Mouse (Mus musculus): Measurements from ENCODE around the gene Elmo2. TPM values are rescaled to one million over a fixed set of nuclear protein-coding genes. Genes with fewer than 3 reads are reported as not detected.

The Elmo2 gene
- polyA plus RNA-seq, 1 experiment from 2014 or later: 109 TPM

DNA sequence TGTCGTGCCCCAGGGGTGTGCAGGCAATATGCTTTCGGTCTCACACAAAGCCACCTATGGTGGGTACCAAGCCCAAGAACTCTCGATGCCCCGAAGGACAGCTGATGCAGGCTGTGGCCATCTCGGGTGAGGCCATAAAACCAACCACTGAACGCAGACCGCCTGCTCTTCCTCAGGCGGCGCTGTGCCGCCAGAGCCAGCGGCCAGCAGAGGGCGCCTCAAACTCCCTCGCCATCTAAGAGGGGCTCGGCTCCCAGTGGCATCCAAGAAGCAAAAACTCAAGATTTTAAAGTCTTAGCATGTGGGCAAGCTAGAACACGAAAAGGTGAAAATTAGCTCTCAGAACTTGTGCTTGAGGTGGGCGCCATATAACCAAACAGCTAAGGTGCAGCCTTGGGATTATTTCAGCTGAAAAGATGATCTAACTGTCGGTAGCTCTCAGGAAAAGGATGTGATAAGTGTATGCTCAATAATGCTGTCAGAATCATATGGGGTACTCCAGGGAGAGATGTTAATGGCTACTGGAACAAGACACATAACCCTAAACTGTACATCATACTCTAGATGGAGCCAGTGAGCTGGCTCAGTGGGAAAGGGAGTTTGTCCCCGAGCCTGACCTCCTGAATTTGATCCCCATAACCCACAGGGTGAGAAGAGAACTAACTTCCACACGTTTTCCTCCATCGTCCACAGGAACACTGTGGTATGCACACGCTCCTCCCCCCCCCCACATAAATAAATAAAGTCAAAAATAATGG lies 38.2 kb upstream of the Elmo2 start:
- no peak overlapping the region for H3K9ac ChIP-seq (replicated peaks; ENCODE audit: low read length)

DNA sequence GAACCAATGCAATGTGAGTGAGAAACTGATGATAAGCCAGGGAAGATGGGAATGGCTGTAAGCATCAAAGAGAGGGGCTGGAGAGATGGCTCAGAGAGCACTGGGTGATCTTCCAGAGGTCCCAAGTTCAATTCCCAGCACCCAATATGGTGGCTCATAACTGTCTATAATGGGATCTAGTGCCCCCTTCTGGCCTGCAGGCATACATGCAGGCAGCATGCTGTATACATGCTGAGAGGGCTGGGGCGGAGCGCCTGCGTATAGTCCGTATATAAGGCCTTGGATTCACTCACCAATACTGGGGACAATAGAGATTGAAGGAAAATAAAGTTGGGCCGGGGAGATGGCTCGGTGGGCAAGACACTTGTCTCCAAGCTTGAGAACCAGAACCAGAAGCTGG lies 37.0 kb upstream of the Elmo2 start:
- Histone ChIP-seq H3K9ac (replicated peaks; ENCODE audit: low read length) (no peak overlapping the region), H3K4me2 (ENCODE audit: low read length) (no peak overlapping the region), H3K9me3 (ENCODE audit: control insufficient read depth, low read length) (no peaks in the 10 kb centered on the region), H3K27ac (replicated peaks; ENCODE audit: low read depth, low read length) (no peak overlapping the region), H3K4me1 (ENCODE audit: control insufficient read depth, insufficient read depth, low read length) (peaks cover 13% of the 10 kb centered on the region), H3K4me3 (replicated peaks; ENCODE audit: low read depth, low read length) (no peak overlapping the region), H3K27me3 (ENCODE audit: control insufficient read depth, insufficient read depth, low read length) (no peaks in the 10 kb centered on the region), H3K36me3 (ENCODE audit: control insufficient read depth, insufficient read depth, low read length) (0 out of 2 replicates have a peak, but pooled peaks cover 5% of the 10 kb centered on the region)
- ATAC-seq (ENCODE audit: low FRiP score, low TSS enrichment) (no peak), DNase-seq (no peak)
- WGBS: 83% methylated on average over 6 of the region's 6 CpGs

More for the DNA sequence above, 38.2 kb upstream of the Elmo2 start:
- H3K4me3 ChIP-seq (replicated peaks; ENCODE audit: low read depth, low read length): no peak overlapping the region
- DNase-seq: peak; percentile 87
- H3K27me3 ChIP-seq (ENCODE audit: control insufficient read depth, insufficient read depth, low read length): no peaks in the 10 kb centered on the region
- H3K4me2 ChIP-seq (ENCODE audit: low read length): peak overlapping the region; percentile 22; the same call in 1 of the 2 replicates
- H3K36me3 ChIP-seq (ENCODE audit: control insufficient read depth, insufficient read depth, low read length): no peaks in the 10 kb centered on the region
- no peak; the same call in 1 of the 2 replicates for ATAC-seq (ENCODE audit: low FRiP score, low TSS enrichment)
- H3K27ac ChIP-seq (replicated peaks; ENCODE audit: low read depth, low read length): no peak overlapping the region
- H3K9me3 ChIP-seq (ENCODE audit: control insufficient read depth, low read length): no peaks in the 10 kb centered on the region
- peaks cover 13% of the 10 kb centered on the region for H3K4me1 ChIP-seq (ENCODE audit: control insufficient read depth, insufficient read depth, low read length)
- WGBS: 14% methylated on average over 21 of the region's 21 CpGs

DNA sequence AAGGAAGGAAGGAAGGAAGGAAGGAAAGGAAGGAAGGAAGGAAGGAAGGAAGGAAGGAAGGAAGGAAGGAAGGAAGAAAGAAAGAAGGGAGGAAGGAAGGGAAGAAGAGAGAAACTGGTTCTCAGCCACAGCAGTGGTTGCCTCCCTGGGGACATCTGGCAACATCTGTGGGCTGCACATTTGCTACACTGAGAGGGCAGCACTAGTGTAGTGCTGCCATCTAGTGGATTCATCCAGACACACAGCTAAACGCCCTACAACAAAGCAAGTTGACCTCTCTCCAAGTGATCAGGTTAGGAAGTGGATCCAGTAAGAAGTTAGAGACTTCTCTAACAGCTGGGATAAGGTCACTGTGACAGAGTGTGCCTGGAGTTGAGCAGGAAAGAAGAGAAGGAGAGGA lies 34.6 kb upstream of the Elmo2 start:
- Histone ChIP-seq H3K9me3 (ENCODE audit: control insufficient read depth, low read length) (no peaks in the 10 kb centered on the region), H3K4me3 (replicated peaks; ENCODE audit: low read depth, low read length) (no peak overlapping the region), H3K36me3 (ENCODE audit: control insufficient read depth, insufficient read depth, low read length) (0 out of 2 replicates have a peak, but pooled peaks cover 9% of the 10 kb centered on the region), H3K27me3 (ENCODE audit: control insufficient read depth, insufficient read depth, low read length) (no peaks in the 10 kb centered on the region), H3K9ac (replicated peaks; ENCODE audit: low read length) (no peak overlapping the region), H3K4me1 (ENCODE audit: control insufficient read depth, insufficient read depth, low read length) (0 out of 2 replicates have a peak, but pooled peaks cover 4% of the 10 kb centered on the region), H3K27ac (replicated peaks; ENCODE audit: low read depth, low read length) (no peak overlapping the region), H3K4me2 (ENCODE audit: low read length) (no peak overlapping the region)
- DNase-seq: peak; percentile 93
- peak; percentile 63; the same call in 1 of the 2 replicates for ATAC-seq (ENCODE audit: low FRiP score, low TSS enrichment)
- 0% methylated on average over 1 of the region's 1 CpGs for WGBS

DNA sequence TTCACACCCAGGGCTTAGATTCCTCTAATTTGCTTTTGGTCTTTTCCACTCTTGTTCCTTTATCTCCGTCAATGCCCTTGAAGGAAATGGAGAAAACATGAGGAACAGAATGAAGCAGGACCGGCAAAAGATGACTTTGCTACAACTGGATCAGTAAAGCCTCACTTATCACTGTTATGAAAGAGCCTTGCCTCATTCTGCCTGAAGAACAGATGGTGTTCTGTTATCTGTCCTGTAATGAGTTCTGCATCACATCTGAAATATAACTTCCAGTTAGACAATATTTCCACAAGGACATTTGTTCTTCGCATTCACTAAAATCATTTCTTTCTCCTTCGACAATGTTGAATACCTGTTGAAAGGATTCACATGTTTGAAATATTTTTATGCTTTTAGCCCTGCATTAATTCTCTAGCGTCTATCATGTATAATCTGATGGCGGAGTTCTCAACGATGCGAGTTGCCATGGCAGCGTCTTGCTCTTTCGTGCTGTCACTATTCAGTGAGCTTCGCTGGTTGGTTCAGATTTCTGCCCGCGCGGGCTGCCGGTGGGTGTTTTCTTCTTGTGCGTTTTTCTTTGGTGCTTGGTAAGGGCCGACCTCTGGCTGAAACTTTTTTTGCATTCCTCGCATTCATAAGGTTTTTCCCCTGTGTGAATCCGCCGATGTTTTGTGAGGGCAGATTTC lies 25.7 kb upstream of the Elmo2 start:
- Histone ChIP-seq H3K9me3 (ENCODE audit: control insufficient read depth, low read length) (peaks cover 24% of the 10 kb centered on the region), H3K4me3 (replicated peaks; ENCODE audit: low read depth, low read length) (no peak overlapping the region), H3K27ac (replicated peaks; ENCODE audit: low read depth, low read length) (no peak overlapping the region), H3K36me3 (ENCODE audit: control insufficient read depth, insufficient read depth, low read length) (peaks cover 24% of the 10 kb centered on the region), H3K27me3 (ENCODE audit: control insufficient read depth, insufficient read depth, low read length) (no peaks in the 10 kb centered on the region), H3K9ac (replicated peaks; ENCODE audit: low read length) (no peak overlapping the region), H3K4me2 (ENCODE audit: low read length) (no peak overlapping the region), H3K4me1 (ENCODE audit: control insufficient read depth, insufficient read depth, low read length) (no peaks in the 10 kb centered on the region)
- 92% methylated on average over 20 of the region's 20 CpGs for WGBS
- DNase-seq: no peak
- no peak for ATAC-seq (ENCODE audit: low FRiP score, low TSS enrichment)

DNA sequence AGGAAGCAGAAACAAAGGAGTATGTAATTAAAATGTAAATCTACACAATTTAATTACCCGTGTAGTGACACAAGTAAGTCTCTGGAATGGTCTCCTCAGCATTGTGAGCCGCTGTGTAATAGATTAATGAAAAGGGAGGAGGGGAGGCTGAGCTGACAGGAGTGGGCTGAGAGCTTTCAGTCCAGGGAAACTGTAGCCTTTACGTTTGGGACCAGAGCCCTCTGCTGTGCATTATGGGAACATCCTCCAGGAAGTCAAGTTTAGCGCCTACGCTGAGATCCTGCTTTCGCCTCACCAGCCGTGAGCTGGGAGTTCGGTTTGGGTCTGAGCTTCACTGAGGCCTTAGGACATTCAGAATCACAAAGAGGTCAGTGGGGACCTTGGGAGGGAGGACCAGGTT lies 23.2 kb upstream of the Elmo2 start:
- H3K36me3 ChIP-seq (ENCODE audit: control insufficient read depth, insufficient read depth, low read length): peaks cover 22% of the 10 kb centered on the region
- no peak overlapping the region for H3K27ac ChIP-seq (replicated peaks; ENCODE audit: low read depth, low read length)
- H3K9me3 ChIP-seq (ENCODE audit: control insufficient read depth, low read length): peaks cover 24% of the 10 kb centered on the region
- no peaks in the 10 kb centered on the region for H3K4me1 ChIP-seq (ENCODE audit: control insufficient read depth, insufficient read depth, low read length)
- no peak overlapping the region for H3K4me2 ChIP-seq (ENCODE audit: low read length)
- DNase-seq (peak; percentile 88), ATAC-seq (ENCODE audit: low FRiP score, low TSS enrichment) (peak; percentile 46; the same call in 1 of the 2 replicates)
- 18% methylated on average over 8 of the region's 8 CpGs for WGBS
- H3K4me3 ChIP-seq (replicated peaks; ENCODE audit: low read depth, low read length): no peak overlapping the region
- H3K9ac ChIP-seq (replicated peaks; ENCODE audit: low read length): 0 out of 2 replicates have a peak overlapping the region, but pooled peaks have one; percentile 24
- H3K27me3 ChIP-seq (ENCODE audit: control insufficient read depth, insufficient read depth, low read length): no peaks in the 10 kb centered on the region

DNA sequence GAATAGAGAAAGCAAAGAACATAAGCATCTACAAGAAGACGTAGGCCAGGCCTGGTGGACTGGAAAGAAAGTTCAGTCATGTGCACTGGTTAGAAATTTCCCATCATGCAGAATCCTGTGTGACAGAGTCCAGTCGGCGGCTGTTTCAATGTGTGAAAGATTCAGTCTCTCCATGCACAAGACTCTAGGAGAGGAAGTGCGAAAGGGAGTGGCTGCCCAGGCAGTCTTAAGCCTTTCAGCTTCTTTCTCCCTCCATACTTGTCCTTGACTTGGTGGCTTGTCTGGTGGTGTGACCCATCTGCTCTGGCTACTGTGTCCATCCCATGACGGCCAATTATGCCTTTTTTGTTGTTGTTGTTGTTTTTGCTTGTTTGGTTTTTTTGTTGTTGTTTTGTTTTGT lies 19.9 kb upstream of the Elmo2 start:
- Histone ChIP-seq H3K27ac (replicated peaks; ENCODE audit: low read depth, low read length) (no peak overlapping the region), H3K9me3 (ENCODE audit: control insufficient read depth, low read length) (no peaks in the 10 kb centered on the region; the same call in 1 of the 2 replicates), H3K4me2 (ENCODE audit: low read length) (no peak overlapping the region), H3K9ac (replicated peaks; ENCODE audit: low read length) (no peak overlapping the region), H3K27me3 (ENCODE audit: control insufficient read depth, insufficient read depth, low read length) (no peaks in the 10 kb centered on the region), H3K4me3 (replicated peaks; ENCODE audit: low read depth, low read length) (no peak overlapping the region), H3K4me1 (ENCODE audit: control insufficient read depth, insufficient read depth, low read length) (no peaks in the 10 kb centered on the region), H3K36me3 (ENCODE audit: control insufficient read depth, insufficient read depth, low read length) (no peaks in the 10 kb centered on the region)
- no peak for ATAC-seq (ENCODE audit: low FRiP score, low TSS enrichment)
- 90% methylated on average over 5 of the region's 5 CpGs for WGBS
- DNase-seq: no peak

DNA sequence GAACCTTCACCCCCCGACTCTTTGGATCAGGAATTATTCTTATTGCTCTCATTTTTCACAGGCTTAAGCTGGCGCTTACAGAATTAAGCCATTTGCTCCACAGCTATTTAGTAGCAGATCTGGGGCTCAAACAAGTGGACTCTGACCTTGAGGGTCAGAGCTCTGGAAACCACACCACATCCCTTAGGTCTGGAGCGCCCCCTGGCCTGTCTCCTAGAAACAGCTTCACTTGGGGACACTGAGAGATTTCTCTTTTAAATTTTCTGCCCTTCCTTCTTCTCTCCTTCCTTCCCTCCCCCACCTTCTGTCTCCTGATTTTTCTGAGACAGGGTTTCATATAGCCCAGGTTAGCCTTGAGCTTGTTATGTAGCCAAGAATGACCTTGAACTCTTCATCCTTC lies 10.9 kb upstream of the Elmo2 start:
- H3K9me3 ChIP-seq (ENCODE audit: control insufficient read depth, low read length): no peaks in the 10 kb centered on the region
- ATAC-seq (ENCODE audit: low FRiP score, low TSS enrichment) (no peak), DNase-seq (peak; percentile 66)
- H3K27ac ChIP-seq (replicated peaks; ENCODE audit: low read depth, low read length): no peak overlapping the region
- H3K9ac ChIP-seq (replicated peaks; ENCODE audit: low read length): no peak overlapping the region
- no peaks in the 10 kb centered on the region for H3K27me3 ChIP-seq (ENCODE audit: control insufficient read depth, insufficient read depth, low read length)
- no peak overlapping the region for H3K4me3 ChIP-seq (replicated peaks; ENCODE audit: low read depth, low read length)
- H3K36me3 ChIP-seq (ENCODE audit: control insufficient read depth, insufficient read depth, low read length): no peaks in the 10 kb centered on the region
- H3K4me1 ChIP-seq (ENCODE audit: control insufficient read depth, insufficient read depth, low read length): no peaks in the 10 kb centered on the region
- WGBS: 10% methylated on average over 3 of the region's 3 CpGs
- no peak overlapping the region for H3K4me2 ChIP-seq (ENCODE audit: low read length)

DNA sequence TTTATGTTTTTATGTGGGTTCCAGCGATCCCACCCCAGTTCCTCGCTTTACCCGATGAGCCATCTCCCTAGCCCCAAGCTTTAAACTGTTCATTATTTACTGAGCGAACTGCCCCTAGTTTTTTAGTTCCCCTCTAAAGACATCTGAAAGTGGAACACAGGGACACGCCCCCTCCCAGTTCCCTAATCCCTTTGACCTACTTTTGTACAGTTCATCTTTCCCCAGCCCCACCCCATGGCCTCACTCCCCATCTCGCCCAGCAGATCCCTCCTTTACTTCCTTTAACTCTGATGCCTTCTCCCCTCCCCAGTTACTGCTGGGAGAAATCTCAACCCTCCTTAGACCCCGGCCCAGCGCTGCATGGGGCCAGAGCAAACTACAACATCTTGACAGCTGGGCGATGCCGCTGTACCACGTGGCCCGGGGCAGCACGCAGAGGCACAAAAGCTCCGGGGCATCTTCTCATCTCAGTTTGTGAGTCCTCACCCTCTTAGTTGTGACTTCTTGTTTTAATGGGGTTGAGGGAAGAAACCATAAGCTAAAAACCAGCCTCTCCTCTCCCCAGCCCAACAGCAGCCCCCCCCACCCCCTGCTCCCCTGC lies 6.4 kb upstream of the Elmo2 start:
- no peak overlapping the region for H3K27ac ChIP-seq (replicated peaks; ENCODE audit: low read depth, low read length)
- WGBS: 37% methylated on average over 14 of the region's 14 CpGs
- DNase-seq (no peak), ATAC-seq (ENCODE audit: low FRiP score, low TSS enrichment) (no peak)
- no peak overlapping the region for H3K4me2 ChIP-seq (ENCODE audit: low read length)
- peaks cover 4% of the 10 kb centered on the region; the same call in 1 of the 2 replicates for H3K4me1 ChIP-seq (ENCODE audit: control insufficient read depth, insufficient read depth, low read length)
- no peaks in the 10 kb centered on the region for H3K9me3 ChIP-seq (ENCODE audit: control insufficient read depth, low read length)
- no peak overlapping the region for H3K9ac ChIP-seq (replicated peaks; ENCODE audit: low read length)
- no peak overlapping the region for H3K4me3 ChIP-seq (replicated peaks; ENCODE audit: low read depth, low read length)
- H3K36me3 ChIP-seq (ENCODE audit: control insufficient read depth, insufficient read depth, low read length): no peaks in the 10 kb centered on the region
- H3K27me3 ChIP-seq (ENCODE audit: control insufficient read depth, insufficient read depth, low read length): no peaks in the 10 kb centered on the region; the same call in 1 of the 2 replicates
